Mouse (Mus musculus) brain, adult 2 months (tissue): ENCODE data around the gene Tubgcp3.
"Not testable (repeated sequence)": the region's sequence is repeated elsewhere in the genome, so short reads cannot be mapped to it uniquely, and the experiment has no call there.

Experiments used
- DNase-seq: peaks from one replicate; pipeline ENCODE4 v3.0.0; 2011; ENCODE audit warnings: low read depth, low spot score

Gene Tubgcp3

GRCm38 (mm10) chr8:12672056-12672881 lies at the start of gene Tubgcp3:
TSS of gene Tubgcp3 (minus strand) at chr8:12672248.
- peak; percentile 95 for DNase-seq

GRCm38 (mm10) chr8:12719091-12719490 lies 47.0 kb upstream of the Tubgcp3 start:
- no peak for DNase-seq

GRCm38 (mm10) chr8:12715861-12716585 lies 44.0 kb upstream of the Tubgcp3 start:
- DNase-seq, result no peak

- DNase-seq, result no peak
Measured at GRCm38 (mm10) chr8:12711623-12712022, 39.6 kb upstream of the Tubgcp3 start.

GRCm38 (mm10) chr8:12703597-12703996 lies 31.5 kb upstream of the Tubgcp3 start:
- DNase-seq, result no peak

GRCm38 (mm10) chr8:12702290-12702689 lies 30.2 kb upstream of the Tubgcp3 start:
- no peak for DNase-seq

GRCm38 (mm10) chr8:12698660-12699277 lies 26.7 kb upstream of the Tubgcp3 start:
- no peak for DNase-seq

GRCm38 (mm10) chr8:12688851-12689250 lies 16.8 kb upstream of the Tubgcp3 start:
- peak; percentile 54 for DNase-seq

- peak; percentile 86 for DNase-seq
Measured at GRCm38 (mm10) chr8:12677529-12677928, 5.5 kb upstream of the Tubgcp3 start.

- peak; percentile 15 for DNase-seq
Measured at GRCm38 (mm10) chr8:12671473-12672055, 484 bp downstream of the Tubgcp3 start.

- no peak for DNase-seq
Measured at GRCm38 (mm10) chr8:12670965-12671364, 1.1 kb downstream of the Tubgcp3 start.

- DNase-seq, result peak; percentile 75
Measured at GRCm38 (mm10) chr8:12668832-12669231, 3.2 kb downstream of the Tubgcp3 start.

- DNase-seq, result not testable (repeated sequence)
Measured at GRCm38 (mm10) chr8:12666530-12666929, 5.5 kb downstream of the Tubgcp3 start.

GRCm38 (mm10) chr8:12663105-12663456 lies 9.0 kb downstream of the Tubgcp3 start:
- DNase-seq, result no peak

- peak; percentile 38 for DNase-seq
Measured at GRCm38 (mm10) chr8:12662375-12663104, 9.5 kb downstream of the Tubgcp3 start.

GRCm38 (mm10) chr8:12657411-12657810 lies 14.6 kb downstream of the Tubgcp3 start:
- no peak for DNase-seq

- DNase-seq, result no peak
Measured at GRCm38 (mm10) chr8:12651246-12651645, 20.8 kb downstream of the Tubgcp3 start.

GRCm38 (mm10) chr8:12650495-12650894 lies 21.6 kb downstream of the Tubgcp3 start:
- no peak for DNase-seq

- no peak for DNase-seq
Measured at GRCm38 (mm10) chr8:12648951-12649350, 23.1 kb downstream of the Tubgcp3 start.

- DNase-seq, result no peak
Measured at GRCm38 (mm10) chr8:12646536-12646935, 25.5 kb downstream of the Tubgcp3 start.

GRCm38 (mm10) chr8:12644894-12645293 lies 27.2 kb downstream of the Tubgcp3 start:
- DNase-seq, result no peak
